Mouse (Mus musculus): ENCODE data around the gene Pdzrn3. TPM values are rescaled to one million over a fixed set of nuclear protein-coding genes. Genes with fewer than 3 reads are reported as not detected.

Pdzrn3 gene
- polyA plus RNA-seq, 1 experiment: 1.9 TPM

DNA sequence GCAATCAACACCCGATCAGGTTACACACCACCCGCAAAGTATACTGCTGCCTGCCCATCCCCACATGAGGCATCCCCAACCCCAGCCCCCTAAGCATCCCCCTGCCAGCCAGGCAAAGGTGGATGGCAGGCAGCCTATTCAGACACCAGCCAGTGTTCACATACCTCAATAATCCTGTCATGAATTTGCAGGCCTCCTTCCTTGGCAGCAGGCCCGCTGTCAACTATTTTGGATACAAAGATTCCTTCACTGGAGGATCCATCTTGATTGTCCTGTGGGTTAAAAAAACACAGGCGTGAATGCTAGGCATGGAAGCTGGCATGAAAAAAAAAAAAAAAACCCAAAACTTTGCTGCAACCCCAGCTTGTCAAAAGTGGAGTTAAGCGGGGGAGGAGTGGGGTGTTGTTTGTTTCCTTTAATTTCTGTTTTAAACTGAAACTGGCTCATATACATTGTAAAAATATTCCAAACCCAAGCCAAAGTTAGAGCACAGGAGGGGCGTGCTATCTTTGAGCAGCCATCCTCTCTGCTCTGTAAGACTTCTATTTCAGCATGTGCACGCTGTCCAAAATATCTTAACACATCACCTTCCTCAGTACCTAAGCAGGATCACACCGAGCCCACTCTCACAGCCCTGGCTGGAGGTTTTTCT is 23.3 kb downstream of the Pdzrn3 start:
- 33% methylated on average over 8 of the region's 8 CpGs for WGBS
- Histone ChIP-seq H3K4me3 (replicated peaks; ENCODE audit: insufficient read depth, low read depth, low read length) (no peak overlapping the region), H3K27ac (ENCODE audit: insufficient read depth, low read length) (no peak overlapping the region), H3K4me1 (ENCODE audit: control insufficient read depth, insufficient read depth, low read length) (no peaks in the 10 kb centered on the region), H3K27me3 (ENCODE audit: control insufficient read depth, insufficient read depth, low read length) (no peaks in the 10 kb centered on the region; the same call in 1 of the 2 replicates)
- DNase-seq: no peak
- TF ChIP-seq CTCF (IDR thresholded peaks at IDR 0.05; ENCODE audit: borderline replicate concordance, insufficient read depth, low read depth, low read length): no peak

DNA sequence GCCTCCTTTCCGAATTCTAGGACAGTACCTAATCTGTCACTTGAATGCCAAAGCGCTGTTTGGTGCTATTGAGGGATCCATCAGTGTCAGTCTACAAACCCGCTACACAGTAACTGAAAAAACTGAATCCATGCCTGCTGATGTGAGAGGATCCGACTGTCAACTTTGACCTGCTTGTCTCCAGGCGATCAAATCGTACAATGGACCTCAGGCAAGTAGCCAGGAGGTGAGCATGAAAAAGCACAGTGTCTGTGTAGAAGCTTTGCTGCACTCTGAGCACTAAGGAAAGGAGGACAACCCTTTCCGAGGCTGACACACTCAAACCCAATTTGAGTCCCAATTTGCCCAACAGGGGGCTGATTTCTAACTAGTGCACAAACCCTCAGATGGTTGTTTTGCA is 24.0 kb downstream of the Pdzrn3 start:
- Histone ChIP-seq H3K27ac (ENCODE audit: insufficient read depth, low read length) (no peak overlapping the region), H3K4me1 (ENCODE audit: control insufficient read depth, insufficient read depth, low read length) (no peaks in the 10 kb centered on the region), H3K27me3 (ENCODE audit: control insufficient read depth, insufficient read depth, low read length) (no peaks in the 10 kb centered on the region; the same call in 1 of the 2 replicates), H3K4me3 (replicated peaks; ENCODE audit: insufficient read depth, low read depth, low read length) (no peak overlapping the region)
- TF ChIP-seq CTCF (IDR thresholded peaks at IDR 0.05; ENCODE audit: borderline replicate concordance, insufficient read depth, low read depth, low read length): no peak
- TF ChIP-seq POLR2A (IDR thresholded peaks at IDR 0.05; ENCODE audit: borderline replicate concordance, insufficient read depth, low read length): no peak
- 36% methylated on average over 7 of the region's 7 CpGs for WGBS
- no peak for DNase-seq

DNA sequence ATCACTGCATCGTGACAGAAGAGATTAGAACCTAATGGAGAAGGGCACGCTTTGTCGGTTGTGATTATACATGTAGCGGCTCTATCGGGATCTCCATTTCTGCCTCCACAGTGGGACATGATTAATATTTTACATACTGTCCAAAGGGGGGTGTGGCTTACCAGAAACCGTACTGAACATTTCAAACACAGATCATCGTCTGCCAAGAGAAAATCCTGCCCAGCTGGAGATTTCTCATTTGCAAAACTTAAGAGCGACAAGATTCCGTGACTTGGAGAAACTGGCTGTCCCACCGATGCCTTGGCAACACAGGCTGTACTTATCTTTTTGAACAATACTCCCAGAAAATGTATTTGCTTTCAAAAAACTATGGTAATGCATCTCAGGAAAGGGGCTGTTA is 25.1 kb downstream of the Pdzrn3 start:
- DNase-seq: no peak
- no peak overlapping the region for H3K27ac ChIP-seq (ENCODE audit: insufficient read depth, low read length)
- no peaks in the 10 kb centered on the region; the same call in 1 of the 2 replicates for H3K27me3 ChIP-seq (ENCODE audit: control insufficient read depth, insufficient read depth, low read length)
- no peak overlapping the region for H3K4me3 ChIP-seq (replicated peaks; ENCODE audit: insufficient read depth, low read depth, low read length)
- H3K4me1 ChIP-seq (ENCODE audit: control insufficient read depth, insufficient read depth, low read length): no peaks in the 10 kb centered on the region
- WGBS: 41% methylated on average over 10 of the region's 10 CpGs
- TF ChIP-seq POLR2A (IDR thresholded peaks at IDR 0.05; ENCODE audit: borderline replicate concordance, insufficient read depth, low read length) (no peak), CTCF (IDR thresholded peaks at IDR 0.05; ENCODE audit: borderline replicate concordance, insufficient read depth, low read depth, low read length) (no peak)

DNA sequence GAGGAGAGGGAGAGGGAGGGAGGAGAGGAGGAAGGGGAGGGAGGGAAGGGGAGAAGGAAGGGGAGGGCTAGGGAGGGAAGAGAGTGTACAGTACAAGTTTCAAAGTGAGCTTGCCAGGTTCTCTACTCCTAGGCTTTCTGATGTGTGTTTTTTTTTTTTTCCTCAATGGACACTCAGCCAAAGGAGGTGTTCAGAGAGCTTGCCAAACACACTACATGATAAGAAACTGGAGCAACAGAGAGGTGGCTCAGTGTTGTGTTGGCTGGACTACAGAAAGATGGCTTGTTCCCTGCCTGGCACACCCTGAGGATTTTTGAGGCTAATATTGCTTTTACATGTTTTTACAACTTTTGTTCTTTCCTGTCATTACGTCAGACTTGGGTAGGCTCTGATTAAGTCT is 26.6 kb downstream of the Pdzrn3 start:
- WGBS: 89% methylated on average over 1 of the region's 1 CpGs

DNA sequence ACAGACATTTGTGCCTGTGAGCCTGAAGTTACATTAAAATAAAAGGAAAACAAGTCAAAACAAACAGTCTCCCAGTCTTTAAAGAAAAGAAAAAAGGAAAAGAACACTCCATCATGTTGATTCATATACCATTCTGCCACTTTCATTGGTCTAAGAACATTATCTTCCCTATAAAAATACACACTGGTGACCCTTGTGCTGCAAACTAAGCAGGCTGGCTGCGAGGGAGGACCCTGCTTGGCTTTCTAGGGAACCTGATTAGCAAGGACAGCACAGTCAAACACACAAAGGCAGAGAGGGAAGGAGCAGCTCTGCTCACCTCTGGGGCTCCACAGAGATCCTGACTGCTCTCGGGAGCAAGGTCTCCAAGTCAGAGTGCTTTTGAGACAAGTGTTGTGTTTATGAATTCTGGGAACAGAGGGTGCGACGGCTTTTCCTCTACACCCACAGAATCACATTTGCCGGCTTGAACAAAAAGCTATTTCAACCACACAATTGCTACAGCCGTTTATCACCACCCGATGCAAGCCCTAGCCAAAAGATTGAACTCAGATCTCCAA is 27.2 kb downstream of the Pdzrn3 start:
- Histone ChIP-seq H3K27me3 (ENCODE audit: control insufficient read depth, insufficient read depth, low read length) (no peaks in the 10 kb centered on the region; the same call in 1 of the 2 replicates), H3K4me1 (ENCODE audit: control insufficient read depth, insufficient read depth, low read length) (no peaks in the 10 kb centered on the region), H3K4me3 (replicated peaks; ENCODE audit: insufficient read depth, low read depth, low read length) (no peak overlapping the region), H3K27ac (ENCODE audit: insufficient read depth, low read length) (no peak overlapping the region)
- 67% methylated on average over 7 of the region's 7 CpGs for WGBS
- DNase-seq: no peak
- TF ChIP-seq CTCF (IDR thresholded peaks at IDR 0.05; ENCODE audit: borderline replicate concordance, insufficient read depth, low read depth, low read length) (no peak), POLR2A (IDR thresholded peaks at IDR 0.05; ENCODE audit: borderline replicate concordance, insufficient read depth, low read length) (no peak)

More for the DNA sequence above, 26.6 kb downstream of the Pdzrn3 start:
- TF ChIP-seq POLR2A (IDR thresholded peaks at IDR 0.05; ENCODE audit: borderline replicate concordance, insufficient read depth, low read length) (no peak), CTCF (IDR thresholded peaks at IDR 0.05; ENCODE audit: borderline replicate concordance, insufficient read depth, low read depth, low read length) (no peak)
- no peaks in the 10 kb centered on the region for H3K4me1 ChIP-seq (ENCODE audit: control insufficient read depth, insufficient read depth, low read length)
- no peak overlapping the region for H3K4me3 ChIP-seq (replicated peaks; ENCODE audit: insufficient read depth, low read depth, low read length)
- H3K27ac ChIP-seq (ENCODE audit: insufficient read depth, low read length): no peak overlapping the region
- DNase-seq: no peak
- no peaks in the 10 kb centered on the region; the same call in 1 of the 2 replicates for H3K27me3 ChIP-seq (ENCODE audit: control insufficient read depth, insufficient read depth, low read length)

DNA sequence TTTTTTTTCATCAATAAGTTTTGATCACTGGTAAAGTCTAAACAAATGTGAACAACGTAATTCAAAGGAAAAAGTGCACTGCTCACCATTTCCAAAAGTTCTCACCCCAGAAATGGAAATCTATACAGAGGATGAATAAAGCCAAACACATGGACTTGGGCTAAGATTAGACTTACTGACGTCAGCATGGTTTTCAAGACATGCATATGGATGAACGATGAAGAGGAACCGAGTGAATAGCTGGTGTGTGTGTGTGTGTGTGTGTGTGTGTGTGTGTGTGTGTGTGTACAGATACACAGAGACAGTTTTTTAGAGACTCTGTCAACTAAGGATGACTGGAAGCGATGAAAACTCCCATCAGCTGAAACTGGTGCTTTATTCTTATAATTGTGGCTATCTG is 29.2 kb downstream of the Pdzrn3 start:
- TF ChIP-seq CTCF (IDR thresholded peaks at IDR 0.05; ENCODE audit: borderline replicate concordance, insufficient read depth, low read depth, low read length) (no peak), POLR2A (IDR thresholded peaks at IDR 0.05; ENCODE audit: borderline replicate concordance, insufficient read depth, low read length) (no peak)
- 64% methylated on average over 5 of the region's 5 CpGs for WGBS
- H3K27ac ChIP-seq (ENCODE audit: insufficient read depth, low read length): no peak overlapping the region
- H3K27me3 ChIP-seq (ENCODE audit: control insufficient read depth, insufficient read depth, low read length): no peaks in the 10 kb centered on the region
- H3K4me1 ChIP-seq (ENCODE audit: control insufficient read depth, insufficient read depth, low read length): no peaks in the 10 kb centered on the region
- no peak overlapping the region for H3K4me3 ChIP-seq (replicated peaks; ENCODE audit: insufficient read depth, low read depth, low read length)
- no peak for DNase-seq

DNA sequence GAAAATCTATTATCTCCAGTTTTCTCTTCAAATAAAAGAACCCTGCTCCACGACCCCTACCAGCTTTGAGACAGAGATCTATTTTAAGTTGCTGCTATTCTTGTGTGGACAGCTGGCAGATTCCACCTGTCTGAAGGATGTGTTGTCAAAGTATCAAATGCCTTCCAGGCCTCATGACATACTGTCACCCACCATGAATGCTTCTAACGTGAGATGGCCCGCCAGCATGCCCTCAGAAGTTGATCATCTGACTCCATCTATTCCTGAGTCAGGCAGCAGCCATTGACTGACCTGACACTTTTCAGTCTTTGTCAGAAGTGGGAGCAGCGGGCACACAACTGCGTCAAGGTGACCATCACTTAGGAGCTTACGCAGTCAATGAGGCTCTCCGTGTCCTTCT is 37.6 kb downstream of the Pdzrn3 start:
- TF ChIP-seq POLR2A (IDR thresholded peaks at IDR 0.05; ENCODE audit: borderline replicate concordance, insufficient read depth, low read length): no peak
- TF ChIP-seq CTCF (IDR thresholded peaks at IDR 0.05; ENCODE audit: borderline replicate concordance, insufficient read depth, low read depth, low read length): no peak
- no peaks in the 10 kb centered on the region for H3K4me1 ChIP-seq (ENCODE audit: control insufficient read depth, insufficient read depth, low read length)
- no peak for DNase-seq
- H3K4me3 ChIP-seq (replicated peaks; ENCODE audit: insufficient read depth, low read depth, low read length): no peak overlapping the region
- H3K27me3 ChIP-seq (ENCODE audit: control insufficient read depth, insufficient read depth, low read length): no peaks in the 10 kb centered on the region
- H3K27ac ChIP-seq (ENCODE audit: insufficient read depth, low read length): no peak overlapping the region
- 86% methylated on average over 7 of the region's 7 CpGs for WGBS

DNA sequence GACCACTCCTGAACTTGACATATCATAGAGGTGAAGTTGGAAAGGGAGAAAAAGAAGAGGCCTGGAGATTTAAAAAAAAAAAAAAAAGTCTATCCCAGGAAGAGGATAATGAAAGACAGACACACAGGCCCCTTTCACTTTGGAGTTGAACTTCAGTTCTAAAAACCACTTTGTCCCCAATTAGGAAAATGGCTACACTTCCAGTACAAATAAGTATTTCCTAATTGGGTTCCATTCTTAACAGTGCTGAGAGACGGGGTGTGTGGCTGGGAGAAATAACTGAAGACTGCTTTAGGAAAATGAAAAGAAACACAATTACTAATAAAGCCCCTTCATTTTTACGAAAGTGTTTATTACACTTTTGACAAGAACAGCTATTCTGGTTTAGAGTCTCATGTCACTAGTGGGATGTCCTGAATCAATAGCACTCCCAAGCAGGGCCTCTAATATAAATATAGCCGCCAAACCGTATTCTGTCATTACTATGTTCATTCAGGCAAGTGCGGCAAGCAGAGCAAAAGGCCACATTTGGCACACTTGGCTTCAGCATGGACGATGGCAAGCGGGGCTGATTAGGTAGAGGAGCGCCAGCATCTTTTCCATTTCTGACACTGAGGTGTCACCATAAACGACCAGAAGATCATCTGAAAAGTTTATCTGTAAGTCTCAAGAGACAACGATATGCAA is 39.7 kb downstream of the Pdzrn3 start:
- Histone ChIP-seq H3K4me3 (replicated peaks; ENCODE audit: insufficient read depth, low read depth, low read length) (no peak overlapping the region), H3K27me3 (ENCODE audit: control insufficient read depth, insufficient read depth, low read length) (no peaks in the 10 kb centered on the region), H3K4me1 (ENCODE audit: control insufficient read depth, insufficient read depth, low read length) (no peaks in the 10 kb centered on the region), H3K27ac (ENCODE audit: insufficient read depth, low read length) (no peak overlapping the region)
- no peak for DNase-seq
- WGBS: 47% methylated on average over 10 of the region's 10 CpGs
- TF ChIP-seq POLR2A (IDR thresholded peaks at IDR 0.05; ENCODE audit: borderline replicate concordance, insufficient read depth, low read length): no peak
- TF ChIP-seq CTCF (IDR thresholded peaks at IDR 0.05; ENCODE audit: borderline replicate concordance, insufficient read depth, low read depth, low read length): no peak
